Mouse (Mus musculus) liver, embryonic 14.5 days (tissue): Measurements from ENCODE around the gene Ciao2a.

Experiments used
- CTCF ChIP-seq: IDR thresholded peaks from 2 replicates; pipeline ENCODE4 v1.5.1; 2016; ENCODE audit warnings: antibody characterized with exemption, low read depth, control low read depth
- EP300 ChIP-seq: IDR thresholded peaks from 2 replicates; pipeline ENCODE4 v1.6.1; 2016; ENCODE audit warnings: antibody characterized with exemption, low read depth

DNA sequence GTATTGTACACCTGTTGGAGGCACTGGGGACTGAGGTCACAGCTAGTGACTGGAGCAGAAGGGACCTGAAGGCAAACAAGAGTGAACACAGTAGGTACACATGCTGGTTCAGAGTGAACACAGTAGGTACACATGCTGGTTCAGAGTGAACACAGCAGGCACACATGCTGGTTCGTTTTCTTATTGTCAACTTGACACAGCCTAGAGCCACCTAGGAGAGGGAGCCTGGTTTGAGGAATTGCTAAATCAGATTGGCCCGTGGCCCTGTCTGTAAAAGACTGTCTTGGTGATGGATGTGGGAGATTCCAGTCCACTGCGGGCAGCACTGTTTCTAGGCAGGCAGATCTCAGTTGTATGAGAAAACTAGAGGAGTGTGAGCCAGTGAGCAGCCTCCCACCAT is 56.6 kb downstream of the Ciao2a start:
- TF ChIP-seq CTCF (no peak), EP300 (no peak)
